Mouse (Mus musculus): ENCODE results near the gene Kif2a.
"Not testable (repeated sequence)": the region's sequence is repeated elsewhere in the genome, so short reads cannot be mapped to it uniquely, and the experiment has no call there.

Kif2a gene

GRCm38 (mm10) chr13:107022266-107023171 is 593 bp upstream of the Kif2a start:
- peak; percentile 65 for DNase-seq (ENCODE audit: low read depth, low spot score)

GRCm38 (mm10) chr13:107019443-107019842 is 2.5 kb downstream of the Kif2a start:
- no peak for DNase-seq (ENCODE audit: low read depth, low spot score)

GRCm38 (mm10) chr13:107013926-107014325 is 8.0 kb downstream of the Kif2a start:
- DNase-seq (ENCODE audit: low read depth, low spot score), result no peak

GRCm38 (mm10) chr13:107011618-107012017 is 10.3 kb downstream of the Kif2a start:
- no peak for DNase-seq (ENCODE audit: low read depth, low spot score)

GRCm38 (mm10) chr13:107008174-107008573 is 13.8 kb downstream of the Kif2a start:
- no peak for DNase-seq (ENCODE audit: low read depth, low spot score)

GRCm38 (mm10) chr13:107003211-107003610 is 18.7 kb downstream of the Kif2a start:
- DNase-seq (ENCODE audit: low read depth, low spot score), result no peak

GRCm38 (mm10) chr13:106998671-106999070 is 23.3 kb downstream of the Kif2a start:
- DNase-seq (ENCODE audit: low read depth, low spot score), result no peak

- DNase-seq (ENCODE audit: low read depth, low spot score), result no peak
Measured at GRCm38 (mm10) chr13:106998026-106998425, 23.9 kb downstream of the Kif2a start.

GRCm38 (mm10) chr13:106997557-106997956 is 24.4 kb downstream of the Kif2a start:
- not testable (repeated sequence) for DNase-seq (ENCODE audit: low read depth, low spot score)

GRCm38 (mm10) chr13:106996891-106997290 is 25.0 kb downstream of the Kif2a start:
- no peak for DNase-seq (ENCODE audit: low read depth, low spot score)

- no peak for DNase-seq (ENCODE audit: low read depth, low spot score)
Measured at GRCm38 (mm10) chr13:106961496-106961895, 60.4 kb downstream of the Kif2a start.

- DNase-seq (ENCODE audit: low read depth, low spot score), result no peak
Measured at GRCm38 (mm10) chr13:106960557-106960956, 61.4 kb downstream of the Kif2a start.

GRCm38 (mm10) chr13:106958286-106958685 is 63.6 kb downstream of the Kif2a start:
- no peak for DNase-seq (ENCODE audit: low read depth, low spot score)

- no peak for DNase-seq (ENCODE audit: low read depth, low spot score)
Measured at GRCm38 (mm10) chr13:106957554-106957953, 64.4 kb downstream of the Kif2a start.

- no peak for DNase-seq (ENCODE audit: low read depth, low spot score)
Measured at GRCm38 (mm10) chr13:106954880-106955279, 67.0 kb downstream of the Kif2a start.

GRCm38 (mm10) chr13:106947583-106947982 is 74.3 kb downstream of the Kif2a start:
- DNase-seq (ENCODE audit: low read depth, low spot score), result no peak

GRCm38 (mm10) chr13:106946594-106947540 is 75.1 kb downstream of the Kif2a start, which contains the start of gene Dimt1:
Dimt1 (plus strand) TSS chr13:106947127.
- DNase-seq (ENCODE audit: low read depth, low spot score), result peak; percentile 95

GRCm38 (mm10) chr13:106945518-106945917 is 76.4 kb downstream of the Kif2a start:
- no peak for DNase-seq (ENCODE audit: low read depth, low spot score)

GRCm38 (mm10) chr13:106942721-106943120 is 79.2 kb downstream of the Kif2a start:
- no peak for DNase-seq (ENCODE audit: low read depth, low spot score)

GRCm38 (mm10) chr13:106941211-106941976 is 80.5 kb downstream of the Kif2a start:
- peak; percentile 95 for DNase-seq (ENCODE audit: low read depth, low spot score)

GRCm38 (mm10) chr13:106937138-106937472 is 84.8 kb downstream of the Kif2a start:
- DNase-seq (ENCODE audit: low read depth, low spot score), result no peak
